Mouse (Mus musculus) olfactory bulb, adult 2 months (tissue): ENCODE data around the gene Zkscan6. TPM values are rescaled to one million over a fixed set of nuclear protein-coding genes. Genes with fewer than 3 reads are reported as not detected.

Experiments
- H3K27ac ChIP-seq: fragments of 200-500 bp; 2 replicates; pipeline ENCODE4 v1.5.1; 2012; ENCODE audit warnings: low read depth, low read length; ENCODE audit not compliant: insufficient read depth
- H3K4me1 ChIP-seq: fragments of 200-500 bp; 2 replicates; pipeline ENCODE4 v1.6.1; 2012; ENCODE audit warnings: low read length; ENCODE audit not compliant: control insufficient read depth, insufficient read depth
- H3K4me3 ChIP-seq: fragments of 200-500 bp; 2 replicates; pipeline ENCODE4 v1.5.1; 2012; ENCODE audit warnings: mild to moderate bottlenecking, low read depth, low read length, moderate library complexity; ENCODE audit not compliant: insufficient read depth
- CTCF ChIP-seq: fragments of 200-500 bp; IDR thresholded peaks from 2 replicates; pipeline ENCODE4 v1.5.1; 2012; ENCODE audit warnings: low read depth, mild to moderate bottlenecking, low read length, moderate library complexity; ENCODE audit not compliant: insufficient read depth
- POLR2A ChIP-seq: fragments of 200-500 bp; IDR thresholded peaks from 2 replicates; pipeline ENCODE4 v1.6.1; 2012; ENCODE audit warnings: mild to moderate bottlenecking, low read depth, low read length, moderate library complexity; ENCODE audit not compliant: insufficient read depth
- WGBS: fragments of 180-500 bp; shearing (Covaris S2); methylation state at CpG from one replicate; pipeline ENCODE4 v1.1.7; 2018; 5-methylcytosine and 5-hydroxymethylcytosine counted together
- polyA plus RNA-seq: library from polyadenylated mRNA; stranded (reverse); fragments of >200 nt; gene quantifications from 2 replicates; pipeline ENCODE4 v1.2.4, GENCODE M21; 2012; ENCODE audit warnings: low replicate concordance; ENCODE audit not compliant: missing spikeins, insufficient read depth, insufficient read length

The Zkscan6 gene
- polyA plus RNA-seq, 1 experiment = not detected

GRCm38 (mm10) chr11:65820877-65821276 is 13.9 kb downstream of the Zkscan6 start:
- Histone ChIP-seq H3K4me1 (no peaks in the 10 kb centered on the region), H3K27ac (no peak overlapping the region), H3K4me3 (no peak overlapping the region)
- TF ChIP-seq CTCF (no peak), POLR2A (no peak)
- WGBS = 10% methylated on average over 7 of the region's 7 CpGs

GRCm38 (mm10) chr11:65824556-65824955 is 17.6 kb downstream of the Zkscan6 start:
- TF ChIP-seq POLR2A = no peak
- TF ChIP-seq CTCF = no peak
- 88% methylated on average over 3 of the region's 3 CpGs for WGBS
- Histone ChIP-seq H3K4me3 (no peak overlapping the region), H3K4me1 (no peaks in the 10 kb centered on the region), H3K27ac (no peak overlapping the region)

GRCm38 (mm10) chr11:65838999-65839398 is 32.0 kb downstream of the Zkscan6 start:
- no peak for TF ChIP-seq CTCF
- TF ChIP-seq POLR2A = no peak
- H3K27ac ChIP-seq = no peak overlapping the region
- 30% methylated on average over 8 of the region's 8 CpGs for WGBS
- peaks cover 7% of the 10 kb centered on the region for H3K4me1 ChIP-seq
- H3K4me3 ChIP-seq = no peak overlapping the region

- no peak overlapping the region for H3K27ac ChIP-seq
- TF ChIP-seq CTCF (no peak), POLR2A (no peak)
- no peak overlapping the region for H3K4me3 ChIP-seq
- no peaks in the 10 kb centered on the region for H3K4me1 ChIP-seq
- 87% methylated on average over 5 of the region's 5 CpGs for WGBS
These were observed 39.5 kb downstream of the Zkscan6 start for GRCm38 (mm10) chr11:65846446-65846845.

GRCm38 (mm10) chr11:65852066-65852465 is 45.1 kb downstream of the Zkscan6 start:
- H3K27ac ChIP-seq = no peak overlapping the region
- H3K4me3 ChIP-seq = no peak overlapping the region
- TF ChIP-seq CTCF (no peak), POLR2A (no peak)
- no peaks in the 10 kb centered on the region for H3K4me1 ChIP-seq
- WGBS = 27% methylated on average over 1 of the region's 1 CpGs

GRCm38 (mm10) chr11:65861476-65861875 is 54.5 kb downstream of the Zkscan6 start:
- 66% methylated on average over 4 of the region's 4 CpGs for WGBS
- H3K4me1 ChIP-seq = 0 out of 2 replicates have a peak, but pooled peaks cover 3% of the 10 kb centered on the region
- no peak overlapping the region for H3K27ac ChIP-seq
- H3K4me3 ChIP-seq = no peak overlapping the region
- TF ChIP-seq POLR2A = no peak
- no peak for TF ChIP-seq CTCF

GRCm38 (mm10) chr11:65877146-65877775 is 70.3 kb downstream of the Zkscan6 start:
- Histone ChIP-seq H3K27ac (no peak overlapping the region), H3K4me1 (no peaks in the 10 kb centered on the region), H3K4me3 (no peak overlapping the region)
- TF ChIP-seq POLR2A (no peak), CTCF (no peak)
- WGBS = 35% methylated on average over 1 of the region's 1 CpGs

Other genes starting within 250 kb of the Zkscan6 start
- gene Map2k4, start 18.9 kb upstream of the Zkscan6 start, polyA plus RNA-seq = not detected in 2 replicates